Mouse (Mus musculus) bone marrow, adult 2 months (tissue): Measurements from ENCODE around the gene Fastkd5.

Experiments used
- CTCF ChIP-seq: fragments of 200-500 bp; IDR thresholded peaks from 2 replicates; pipeline ENCODE4 v1.5.1; 2011; ENCODE audit warnings: low read length, control low read depth; ENCODE audit not compliant: control insufficient read depth, insufficient read depth
- POLR2A ChIP-seq: fragments of 200-500 bp; IDR thresholded peaks from 2 replicates; pipeline ENCODE4 v1.6.1; 2011; ENCODE audit warnings: low read depth, mild to moderate bottlenecking, control low read depth, low read length, borderline replicate concordance; ENCODE audit not compliant: control insufficient read depth

GRCm38 (mm10) chr2:130667559-130667958, 37.7 kb upstream of the Fastkd5 start, which contains the start of gene Itpa:
- TF ChIP-seq POLR2A, result peak; percentile 30; the same call in 1 of the 2 replicates
- TF ChIP-seq CTCF, result peak; percentile 51
